Mouse (Mus musculus): ENCODE results near the gene Ywhag. TPM values are rescaled to one million over a fixed set of nuclear protein-coding genes. Genes with fewer than 3 reads are reported as not detected.

Gene Ywhag
- polyA plus RNA-seq, 1 experiment: 244 TPM

- peaks cover 38% of the 10 kb centered on the region for H3K36me3 ChIP-seq (ENCODE audit: control insufficient read depth, insufficient read depth)
- peak overlapping the region; percentile 37 for H3K4me2 ChIP-seq (ENCODE audit: low read depth)
- H3K79me2 ChIP-seq (ENCODE audit: control insufficient read depth, insufficient read depth): peaks cover 51% of the 10 kb centered on the region
- TF ChIP-seq MYOG (IDR thresholded peaks at IDR 0.05; ENCODE audit: control insufficient read depth in 1 of 3, insufficient read depth in 1 of 3, insufficient read length in 2 of 3, low read depth in 2 of 3) (no peak), MYOD1 (IDR thresholded peaks at IDR 0.05; ENCODE audit: control insufficient read depth in 1 of 3, insufficient read length in 2 of 3, low read depth in 2 of 3) (no peak), POLR2A (IDR thresholded peaks at IDR 0.05; ENCODE audit: insufficient read length, low read depth) (peak; percentile 5)
- no peak overlapping the region for H3ac ChIP-seq (ENCODE audit: control insufficient read depth, insufficient read length)
- no peak overlapping the region for H3K4me3 ChIP-seq
- no peaks in the 10 kb centered on the region for H3K27me3 ChIP-seq (ENCODE audit: control insufficient read depth, insufficient read depth, insufficient read length)
These were observed 27.6 kb downstream of the Ywhag start for GRCm38 (mm10) chr5:135906846-135907245.

- no peak overlapping the region for H3K4me3 ChIP-seq
- no peak overlapping the region for H3K4me2 ChIP-seq (ENCODE audit: low read depth)
- TF ChIP-seq POLR2AphosphoS2 (IDR thresholded peaks at IDR 0.05; ENCODE audit: insufficient read length, low read depth): peak; percentile 47
- TF ChIP-seq SRF (IDR thresholded peaks at IDR 0.05; ENCODE audit: control insufficient read depth, insufficient read length, low read depth): no peak
- peaks cover 38% of the 10 kb centered on the region for H3K79me2 ChIP-seq (ENCODE audit: control insufficient read depth, insufficient read depth)
- no peak overlapping the region for H3ac ChIP-seq (ENCODE audit: control insufficient read depth, insufficient read length)
- no peaks in the 10 kb centered on the region for H3K27me3 ChIP-seq (ENCODE audit: control insufficient read depth, insufficient read depth, insufficient read length)
- H3K36me3 ChIP-seq (ENCODE audit: control insufficient read depth, insufficient read depth): peaks cover 31% of the 10 kb centered on the region
These were observed 28.8 kb downstream of the Ywhag start for GRCm38 (mm10) chr5:135905320-135906225.

- peaks cover 18% of the 10 kb centered on the region for H3K36me3 ChIP-seq (ENCODE audit: control insufficient read depth, insufficient read depth)
- no peak overlapping the region for H3K4me3 ChIP-seq
- H3K4me2 ChIP-seq (ENCODE audit: low read depth): no peak overlapping the region
- H3K79me2 ChIP-seq (ENCODE audit: control insufficient read depth, insufficient read depth): peaks cover 25% of the 10 kb centered on the region
- no peak overlapping the region for H3ac ChIP-seq (ENCODE audit: control insufficient read depth, insufficient read length)
- no peaks in the 10 kb centered on the region for H3K27me3 ChIP-seq (ENCODE audit: control insufficient read depth, insufficient read depth, insufficient read length)
- TF ChIP-seq E2F4 (IDR thresholded peaks at IDR 0.05; ENCODE audit: insufficient read depth) (no peak), MYOG (IDR thresholded peaks at IDR 0.05; ENCODE audit: control insufficient read depth in 1 of 3, insufficient read depth in 1 of 3, insufficient read length in 2 of 3, low read depth in 2 of 3) (no peak), TCF12 (IDR thresholded peaks at IDR 0.05; ENCODE audit: insufficient read depth, poor library complexity, severe bottlenecking) (no peak), CEBPB (IDR thresholded peaks at IDR 0.05; ENCODE audit: insufficient read depth, poor library complexity, severe bottlenecking) (no peak), SRF (IDR thresholded peaks at IDR 0.05; ENCODE audit: control insufficient read depth, insufficient read length, low read depth) (no peak), TCF3 (IDR thresholded peaks at IDR 0.05; ENCODE audit: insufficient read length, low read depth) (no peak), REST (IDR thresholded peaks at IDR 0.05; ENCODE audit: insufficient read depth, insufficient read length) (no peak), POLR2A (IDR thresholded peaks at IDR 0.05; ENCODE audit: insufficient read length, low read depth) (no peak)
These were observed 30.2 kb downstream of the Ywhag start for GRCm38 (mm10) chr5:135904259-135904658.

GRCm38 (mm10) chr5:135903551-135904151 lies 30.8 kb downstream of the Ywhag start:
- TF ChIP-seq MYOG (IDR thresholded peaks at IDR 0.05; ENCODE audit: control insufficient read depth in 1 of 3, insufficient read depth in 1 of 3, insufficient read length in 2 of 3, low read depth in 2 of 3) (peak in 1 of 3 experiments; percentile 14), POLR2A (IDR thresholded peaks at IDR 0.05; ENCODE audit: insufficient read length, low read depth) (no peak), USF1 (IDR thresholded peaks at IDR 0.05; ENCODE audit: low read depth) (no peak), POLR2AphosphoS2 (IDR thresholded peaks at IDR 0.05; ENCODE audit: insufficient read length, low read depth) (peak; percentile 88)
- Histone ChIP-seq H3ac (ENCODE audit: control insufficient read depth, insufficient read length) (no peak overlapping the region), H3K4me2 (ENCODE audit: low read depth) (no peak overlapping the region), H3K36me3 (ENCODE audit: control insufficient read depth, insufficient read depth) (peaks cover 17% of the 10 kb centered on the region), H3K4me3 (no peak overlapping the region), H3K27me3 (ENCODE audit: control insufficient read depth, insufficient read depth, insufficient read length) (no peaks in the 10 kb centered on the region), H3K79me2 (ENCODE audit: control insufficient read depth, insufficient read depth) (peaks cover 19% of the 10 kb centered on the region)

- TF ChIP-seq POLR2AphosphoS2 (IDR thresholded peaks at IDR 0.05; ENCODE audit: insufficient read length, low read depth): no peak
- no peak for TF ChIP-seq TCF12 (IDR thresholded peaks at IDR 0.05; ENCODE audit: insufficient read depth, poor library complexity, severe bottlenecking)
- no peak for TF ChIP-seq E2F4 (IDR thresholded peaks at IDR 0.05; ENCODE audit: insufficient read depth)
- no peak for TF ChIP-seq MYOD1 (IDR thresholded peaks at IDR 0.05; ENCODE audit: control insufficient read depth in 1 of 3, insufficient read length in 2 of 3, low read depth in 2 of 3)
- TF ChIP-seq REST (IDR thresholded peaks at IDR 0.05; ENCODE audit: insufficient read depth, insufficient read length): no peak
- no peak for TF ChIP-seq USF1 (IDR thresholded peaks at IDR 0.05; ENCODE audit: low read depth)
- no peak for TF ChIP-seq TCF3 (IDR thresholded peaks at IDR 0.05; ENCODE audit: insufficient read length, low read depth)
- no peak for TF ChIP-seq MYOG (IDR thresholded peaks at IDR 0.05; ENCODE audit: control insufficient read depth in 1 of 3, insufficient read depth in 1 of 3, insufficient read length in 2 of 3, low read depth in 2 of 3)
- no peak for TF ChIP-seq SRF (IDR thresholded peaks at IDR 0.05; ENCODE audit: control insufficient read depth, insufficient read length, low read depth)
- no peak for TF ChIP-seq MAX (IDR thresholded peaks at IDR 0.05; ENCODE audit: low read depth)
- no peak for TF ChIP-seq CEBPB (IDR thresholded peaks at IDR 0.05; ENCODE audit: insufficient read depth, poor library complexity, severe bottlenecking)
- no peak for TF ChIP-seq POLR2A (IDR thresholded peaks at IDR 0.05; ENCODE audit: insufficient read length, low read depth)
- no peak overlapping the region for H3K4me3 ChIP-seq
- H3K79me2 ChIP-seq (ENCODE audit: control insufficient read depth, insufficient read depth): peaks cover 13% of the 10 kb centered on the region
- peaks cover 11% of the 10 kb centered on the region for H3K36me3 ChIP-seq (ENCODE audit: control insufficient read depth, insufficient read depth)
- H3K27me3 ChIP-seq (ENCODE audit: control insufficient read depth, insufficient read depth, insufficient read length): no peaks in the 10 kb centered on the region
- no peak overlapping the region for H3ac ChIP-seq (ENCODE audit: control insufficient read depth, insufficient read length)
- no peak overlapping the region for H3K4me2 ChIP-seq (ENCODE audit: low read depth)
These were observed 31.4 kb downstream of the Ywhag start for GRCm38 (mm10) chr5:135903058-135903457.
